Mouse (Mus musculus): ENCODE data around the gene Atp11a.

GRCm38 (mm10) chr8:12764971-12765370 lies 8.2 kb downstream of the Atp11a start:
- no peak for TF ChIP-seq CTCF (IDR thresholded peaks at IDR 0.05; ENCODE audit: low read depth)
- TF ChIP-seq EP300 (optimal IDR thresholded peaks at IDR 0.05), result no peak
